ENCODE assay signal across 18 mouse cellular contexts in genomic region chr11:102837385-102837784, GRCm38 (mm10). TPM values are rescaled to one million over a fixed set of nuclear protein-coding genes. Genes with fewer than 3 reads are reported as not detected.
"Had no signal": no experiment of that assay in that cellular context is flagged by ENCODE, and none has a peak within 500 bp of the region (broad histone marks: within the 10 kb centered on the region; RNA-seq: fewer than 3 reads in every experiment).

No protein-coding gene starts in this region.

- DNase-seq: kidney, adult 18-20 months; liver; liver, embryonic 13.5 days; liver, postnatal 0 days; spleen, adult 18-20 months; thymus, postnatal 36 days had no signal

- H3K9ac ChIP-seq: limb, embryonic 12.5 days; liver, embryonic 13.5 days; liver, postnatal 0 days; neural tube, embryonic 12.5 days had no signal

- H3K4me2 ChIP-seq: limb, embryonic 12.5 days; liver, embryonic 13.5 days; midbrain, embryonic 11.5 days; neural tube, embryonic 12.5 days had no signal

- ATAC-seq: liver, postnatal 0 days had no signal

- H3K4me3 ChIP-seq: layer of hippocampus, adult 2 months; limb, embryonic 12.5 days; liver, embryonic 13.5 days; megakaryocyte, embryonic 14.5 days; neural tube, embryonic 12.5 days had no signal

- H3K9me3 ChIP-seq: limb, embryonic 12.5 days; liver, embryonic 13.5 days; megakaryocyte, embryonic 14.5 days; neural tube, embryonic 12.5 days had no signal

- H3K27ac ChIP-seq: layer of hippocampus, adult 2 months; limb, embryonic 12.5 days; liver, embryonic 13.5 days; macrophage; neural tube, embryonic 12.5 days had no signal

- H3K4me1 ChIP-seq: liver, embryonic 13.5 days; megakaryocyte, embryonic 14.5 days; neural tube, embryonic 12.5 days had no signal

- H3K27me3 ChIP-seq: limb, embryonic 12.5 days; liver, embryonic 13.5 days; neural tube, embryonic 12.5 days had no signal

RNA-seq across cellular contexts. Expression of gene Higd1b, which starts 1.7 kb away (rescaled TPM):
- total RNA-seq: monocyte, adult 5-6 weeks; neutrophil, adult 5-6 weeks had no signal
- polyA plus RNA-seq: kidney, embryonic 14.5 days; limb, embryonic 12.5 days; liver, embryonic 13.5 days; liver, postnatal 0 days; macrophage; midbrain, embryonic 11.5 days; neural tube, embryonic 12.5 days; stomach, embryonic 14.5 days had no signal

RNA-seq across cellular contexts. Expression of gene Gjc1, which starts 17.9 kb away (rescaled TPM):
- total RNA-seq: monocyte, adult 5-6 weeks; neutrophil, adult 5-6 weeks had no signal
- polyA plus RNA-seq: macrophage had no signal

RNA-seq across cellular contexts. Expression of gene Ccdc103, which starts 43.6 kb away (rescaled TPM):
- total RNA-seq: monocyte, adult 5-6 weeks; neutrophil, adult 5-6 weeks had no signal
- polyA plus RNA-seq: macrophage had no signal

RNA-seq across cellular contexts. Expression of gene Fam187a, which starts 47.6 kb away (rescaled TPM):
- total RNA-seq: layer of hippocampus, postnatal 10 days; monocyte, adult 5-6 weeks; neutrophil, adult 5-6 weeks had no signal
- polyA plus RNA-seq: kidney, embryonic 14.5 days; limb, embryonic 12.5 days; liver, postnatal 0 days; macrophage; neural tube, embryonic 12.5 days; stomach, embryonic 14.5 days; thymus, postnatal 0 days had no signal
